Mouse (Mus musculus): ENCODE results near the gene Hbq1a.

Hbq1a gene

DNA sequence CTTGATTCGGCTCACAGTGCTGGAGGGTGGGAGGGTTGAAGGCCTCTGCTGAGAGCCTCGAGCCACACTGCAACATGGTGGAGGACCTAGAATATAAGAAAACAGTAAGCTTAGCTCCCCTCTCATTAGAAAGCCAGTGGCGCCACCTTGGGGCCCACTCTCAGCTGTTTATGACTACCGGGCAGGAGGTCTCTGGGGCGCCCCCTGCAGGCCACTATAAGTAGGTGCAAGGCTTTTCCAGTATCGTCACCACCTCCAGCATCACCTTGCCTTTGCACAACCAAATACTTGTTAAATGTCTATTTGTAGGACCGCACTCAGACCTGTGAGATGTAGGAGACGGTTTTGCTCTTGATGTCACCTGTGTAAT is 21.3 kb downstream of the Hbq1a start:
- peak; percentile 49 for DNase-seq (ENCODE audit: extremely low spot score, low spot score)

- peak; percentile 95 for DNase-seq (ENCODE audit: extremely low spot score, low spot score)
These were observed 24.7 kb downstream of the Hbq1a start for GRCm38 (mm10) chr11:32324609-32325008.

- no peak for DNase-seq (ENCODE audit: extremely low spot score, low spot score)
These were observed 31.2 kb downstream of the Hbq1a start for GRCm38 (mm10) chr11:32331075-32331474.

DNA sequence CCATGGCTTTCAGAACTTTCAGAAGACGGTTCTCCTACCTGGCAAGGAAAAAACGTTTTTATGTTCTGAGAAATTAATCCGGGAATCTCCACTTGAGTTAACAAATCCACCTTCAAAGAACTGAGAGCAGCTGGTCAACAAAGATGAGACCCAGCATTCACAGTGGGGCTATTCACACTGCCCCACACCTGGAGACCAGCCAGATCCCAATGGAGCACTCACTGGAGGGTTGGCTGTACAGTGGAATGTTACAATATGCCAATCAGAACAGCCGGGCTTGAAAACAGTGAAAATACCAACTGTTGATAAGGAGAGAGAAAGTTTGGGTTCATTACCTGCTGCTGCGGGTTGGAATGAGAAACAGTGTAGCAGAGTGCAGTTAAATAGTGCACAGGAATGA is 32.0 kb downstream of the Hbq1a start:
- no peak for DNase-seq (ENCODE audit: extremely low spot score, low spot score)

DNA sequence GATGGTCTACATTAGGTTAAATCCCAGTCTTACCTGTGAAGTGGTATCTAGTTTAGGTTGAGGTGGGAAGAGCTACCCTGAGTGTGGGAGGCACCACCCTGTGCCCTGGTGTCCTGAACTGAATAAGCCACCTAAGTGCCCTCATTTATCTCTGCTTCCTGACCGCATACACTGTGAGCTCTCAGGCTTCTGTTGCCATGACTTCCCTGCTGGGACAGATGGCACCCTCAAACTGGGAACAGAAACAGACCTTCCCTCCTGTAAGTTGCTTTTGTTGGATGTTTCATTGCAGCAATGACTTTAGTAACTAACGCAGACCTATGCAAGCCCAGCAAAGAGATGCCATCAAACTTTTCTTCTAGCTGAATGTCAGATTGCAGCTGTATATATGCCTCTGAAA is 33.4 kb downstream of the Hbq1a start:
- DNase-seq (ENCODE audit: extremely low spot score, low spot score) = no peak

- DNase-seq (ENCODE audit: extremely low spot score, low spot score) = no peak
These were observed 36.6 kb downstream of the Hbq1a start for GRCm38 (mm10) chr11:32336435-32336907.

DNA sequence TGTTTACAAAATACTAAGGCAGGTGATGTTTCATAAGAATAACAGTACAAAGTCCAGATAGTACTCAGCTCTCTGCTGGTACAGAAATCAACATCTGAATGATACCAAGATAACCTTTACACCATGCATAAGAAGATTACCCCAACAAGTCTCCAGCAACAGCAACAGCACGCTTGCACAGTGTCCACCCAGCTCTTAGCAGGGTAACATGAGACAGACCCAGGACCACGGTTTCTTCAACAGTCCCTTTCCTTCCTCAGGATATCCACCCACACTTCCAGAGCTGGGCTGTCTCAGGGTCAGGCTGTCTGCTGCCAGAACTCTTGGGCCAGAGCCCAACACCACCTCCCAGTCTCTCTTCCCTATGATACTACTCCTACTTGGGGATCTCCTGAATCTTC is 39.3 kb downstream of the Hbq1a start:
- DNase-seq (ENCODE audit: extremely low spot score, low spot score) = no peak

GRCm38 (mm10) chr11:32340476-32341473 is 40.9 kb downstream of the Hbq1a start:
- peak; percentile 73 for DNase-seq (ENCODE audit: extremely low spot score, low spot score)

DNA sequence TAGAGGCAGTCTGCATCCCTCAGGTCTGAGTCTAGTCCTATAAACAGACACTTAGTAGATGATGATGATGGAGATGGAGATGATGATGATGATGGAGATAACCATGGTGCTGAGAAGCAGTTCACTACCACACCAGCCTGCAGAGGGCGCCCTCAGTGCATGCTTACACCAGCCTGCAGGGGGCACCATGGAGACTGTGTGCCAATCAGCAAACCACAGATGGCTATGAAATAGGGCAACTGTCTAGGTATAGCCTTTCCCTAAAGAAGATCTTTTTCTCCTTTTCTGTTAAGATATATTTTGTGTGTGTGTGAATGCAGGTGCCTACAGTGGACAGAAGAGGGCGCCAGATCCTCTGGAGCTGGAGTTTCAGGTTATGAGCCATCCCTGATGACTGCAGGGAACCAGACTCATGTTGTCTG is 42.9 kb downstream of the Hbq1a start:
- no peak for DNase-seq (ENCODE audit: extremely low spot score, low spot score)

GRCm38 (mm10) chr11:32343350-32343749 is 43.5 kb downstream of the Hbq1a start:
- no peak for DNase-seq (ENCODE audit: extremely low spot score, low spot score)

GRCm38 (mm10) chr11:32345504-32346297 is 45.8 kb downstream of the Hbq1a start:
- DNase-seq (ENCODE audit: extremely low spot score, low spot score) = no peak

- DNase-seq (ENCODE audit: extremely low spot score, low spot score) = no peak
These were observed 47.4 kb downstream of the Hbq1a start for GRCm38 (mm10) chr11:32347264-32347606.

DNA sequence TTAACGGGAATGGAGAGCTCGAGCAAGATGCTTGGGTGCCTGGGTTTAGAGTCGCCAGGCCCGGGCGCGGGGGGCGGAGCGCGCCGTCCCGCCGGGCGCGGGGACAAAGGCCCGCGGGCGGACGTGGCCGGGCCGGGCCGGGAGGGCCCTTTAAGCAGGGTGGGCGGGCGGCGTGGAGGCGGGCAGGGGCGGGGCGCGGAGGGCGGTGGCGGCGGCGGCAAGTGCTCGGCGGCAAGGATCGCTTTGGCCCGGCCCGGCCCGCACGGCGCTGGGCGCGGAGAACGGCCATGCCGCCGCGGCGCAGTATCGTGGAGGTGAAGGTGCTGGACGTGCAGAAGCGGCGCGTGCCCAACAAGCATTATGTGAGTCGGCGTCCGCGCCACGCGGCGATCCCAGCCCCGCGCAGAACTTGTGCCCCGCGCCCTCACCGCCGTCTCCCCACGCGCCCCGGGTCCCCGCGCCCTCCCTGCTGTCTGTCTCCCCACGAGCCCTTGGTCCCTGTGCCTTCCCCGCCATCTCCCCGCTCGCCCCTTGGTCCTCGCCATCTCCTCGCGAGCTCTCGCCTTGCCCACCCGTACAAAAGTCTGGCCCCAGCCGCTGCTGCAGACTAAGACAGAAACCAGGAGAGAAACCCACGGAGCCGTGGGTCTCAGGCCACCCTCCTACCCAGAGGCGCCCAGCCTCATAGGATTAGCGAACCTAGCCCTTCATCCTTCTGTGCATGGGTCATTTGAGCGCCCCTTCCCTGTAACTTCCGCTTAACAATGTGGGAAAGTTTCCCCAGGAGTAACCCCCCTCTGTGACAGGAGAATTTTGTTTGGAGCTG is 48.0 kb downstream of the Hbq1a start, which contains the start of gene Sh3pxd2b:
Gene Sh3pxd2b (plus strand): TSS at position 214 of the 826 bp plus-strand sequence.
- peak; percentile 82 for DNase-seq (ENCODE audit: extremely low spot score, low spot score)

- peak; percentile 31 for DNase-seq (ENCODE audit: extremely low spot score, low spot score)
These were observed 48.8 kb downstream of the Hbq1a start for GRCm38 (mm10) chr11:32348433-32349283.

DNA sequence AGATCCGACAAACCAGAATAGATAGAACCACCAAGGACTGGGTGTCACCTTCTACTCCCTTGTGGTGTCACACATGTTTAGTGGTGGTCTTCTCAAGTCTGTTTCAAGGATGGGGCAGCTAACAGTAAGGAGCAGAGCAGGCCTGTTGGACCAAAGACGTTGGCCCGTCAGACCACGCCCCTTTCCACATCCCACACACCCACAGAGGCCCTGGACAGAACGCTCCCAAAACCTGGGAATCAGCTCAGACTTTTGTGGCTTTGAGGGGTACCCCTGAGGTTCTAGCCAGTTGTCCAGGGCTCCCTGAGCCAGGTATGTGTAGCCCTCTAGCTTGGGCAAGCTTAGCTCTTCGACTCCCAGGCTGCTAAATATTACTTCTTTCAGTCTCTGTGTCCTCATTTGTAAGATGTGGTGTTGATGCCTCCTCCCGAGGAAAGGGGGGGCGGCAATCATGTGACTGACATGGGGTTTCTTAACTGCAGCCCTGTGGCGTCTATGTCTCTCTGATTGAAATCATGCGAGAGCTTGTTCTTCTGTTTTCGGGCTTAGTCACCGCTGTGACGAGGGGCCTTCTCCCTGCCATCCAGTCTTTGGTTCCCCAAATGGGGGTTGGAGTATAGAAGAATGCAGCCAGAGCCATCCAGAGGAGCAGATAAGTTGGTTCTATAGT is 49.5 kb downstream of the Hbq1a start:
- DNase-seq (ENCODE audit: extremely low spot score, low spot score) = no peak

Measured in neural tube, embryonic 10.5 days (tissue).